Mouse (Mus musculus) kidney, adult 8-10 months (tissue): ENCODE results near the gene Olfr76.
"Not testable (repeated sequence)": the region's sequence is repeated elsewhere in the genome, so short reads cannot be mapped to it uniquely, and the experiment has no call there.

ENCODE experiments used
- DNase-seq, 2 experiments: peaks; one replicate each; pipeline ENCODE4 v3.0.0; 2022

Olfr76 gene

GRCm38 (mm10) chr19:12123103-12123502, at the start of gene Olfr76:
TSS of gene Olfr76 (minus strand) at chr19:12123203.
- no peak for DNase-seq

- DNase-seq: not testable (repeated sequence)
Measured at GRCm38 (mm10) chr19:12170062-12170599, 47.1 kb upstream of the Olfr76 start, which contains the start of gene Olfr1555-ps1. TSS of gene Olfr1555-ps1 (minus strand) at chr19:12170112.

GRCm38 (mm10) chr19:12145452-12145851, 22.4 kb upstream of the Olfr76 start:
- DNase-seq: no peak

GRCm38 (mm10) chr19:12143356-12143755, 20.4 kb upstream of the Olfr76 start:
- DNase-seq: no peak

GRCm38 (mm10) chr19:12134289-12134688, 11.3 kb upstream of the Olfr76 start:
- peak; percentile 2 to 10 for DNase-seq

GRCm38 (mm10) chr19:12116464-12116863, 6.5 kb downstream of the Olfr76 start:
- DNase-seq: no peak

- no peak for DNase-seq
Measured at GRCm38 (mm10) chr19:12115797-12116196, 7.2 kb downstream of the Olfr76 start, which contains the start of gene Olfr1428. TSS of gene Olfr1428 (minus strand) at chr19:12115897.

- DNase-seq: no peak
Measured at GRCm38 (mm10) chr19:12113807-12114206, 9.2 kb downstream of the Olfr76 start.

- no peak for DNase-seq
Measured at GRCm38 (mm10) chr19:12104541-12104940, 18.5 kb downstream of the Olfr76 start.

- DNase-seq: no peak
Measured at GRCm38 (mm10) chr19:12103234-12103633, 19.8 kb downstream of the Olfr76 start, which contains the start of gene Olfr1427. TSS of gene Olfr1427 (minus strand) at chr19:12103334.

- DNase-seq: no peak
Measured at GRCm38 (mm10) chr19:12091913-12092312, 31.1 kb downstream of the Olfr76 start, which contains the start of gene Olfr1426. TSS of gene Olfr1426 (minus strand) at chr19:12092013.

GRCm38 (mm10) chr19:12077631-12078030, 45.4 kb downstream of the Olfr76 start, which contains the start of gene Olfr1425:
TSS of gene Olfr1425 (minus strand) at chr19:12077731.
- not testable (repeated sequence) for DNase-seq

GRCm38 (mm10) chr19:12069546-12069945, 53.5 kb downstream of the Olfr76 start:
- DNase-seq: peak in 1 of 2 experiments; percentile 13
